Mouse (Mus musculus) bone marrow, adult 2 months (tissue): ENCODE data around the gene Cfap45.

Experiments
- CTCF ChIP-seq: fragments of 200-500 bp; IDR thresholded peaks from 2 replicates; pipeline ENCODE4 v1.5.1; 2011; ENCODE audit warnings: low read length, control low read depth; ENCODE audit not compliant: control insufficient read depth, insufficient read depth
- POLR2A ChIP-seq: fragments of 200-500 bp; IDR thresholded peaks from 2 replicates; pipeline ENCODE4 v1.6.1; 2011; ENCODE audit warnings: low read depth, mild to moderate bottlenecking, control low read depth, low read length, borderline replicate concordance; ENCODE audit not compliant: control insufficient read depth

- no peak for TF ChIP-seq CTCF
- no peak for TF ChIP-seq POLR2A
Observed at GRCm38 (mm10) chr1:172484671-172485070, 35.9 kb upstream of the Cfap45 start.
